Mouse (Mus musculus) left cerebral cortex, adult 6 months (tissue): ENCODE results near the gene Minos1. TPM values are rescaled to one million over a fixed set of nuclear protein-coding genes. Genes with fewer than 3 reads are reported as not detected.

Experiments
- long read RNA-seq, 2 experiments: library from polyadenylated mRNA; unstranded; transcript quantifications; one replicate each; pipeline ENCODE4 v2.0.0; 2019 to 2020
- polyA plus RNA-seq: library from polyadenylated mRNA; unstranded; fragments of <200 nt; fragmentation: Nextera tagmentation; gene quantifications from 2 replicates; pipeline ENCODE4 v1.2.3, GENCODE M21; 2021

The Minos1 gene
- polyA plus RNA-seq = 599 and 747 TPM in 2 replicates
- long read RNA-seq, experiment 1, transcript Minos1-204 (4 exons, 476 nt) = minor isoform, 5 of 228 reads
- long read RNA-seq, experiment 1, transcript Minos1-203 (4 exons, 2,549 nt) = major isoform, 174 of 228 reads
- long read RNA-seq, experiment 1, transcript Minos1-201 (3 exons, 436 nt) = minor isoform, 6 of 228 reads
- long read RNA-seq, experiment 1, partial matches to known transcripts = 6 of 228 reads
- long read RNA-seq, experiment 1, other reads (novel, unspliced or antisense) = 37 of 228 reads
- long read RNA-seq, experiment 2, transcript Minos1-204 (4 exons, 476 nt) = minor isoform, 23 of 427 reads
- long read RNA-seq, experiment 2, transcript Minos1-203 (4 exons, 2,549 nt) = major isoform, 353 of 427 reads
- long read RNA-seq, experiment 2, partial matches to known transcripts = 7 of 427 reads
- long read RNA-seq, experiment 2, other reads (novel, unspliced or antisense) = 42 of 427 reads

GRCm38 (mm10) chr4:139130701-139131549 is at the start of gene Minos1:
TSS of gene Minos1 (minus strand) at chr4:139131113.

GRCm38 (mm10) chr4:139092356-139093195 is 38.3 kb downstream of the Minos1 start, which contains the start of gene Nbl1:
TSS of gene Nbl1 (minus strand) at chr4:139092993.

GRCm38 (mm10) chr4:139075041-139075711 is 55.7 kb downstream of the Minos1 start, which contains the start of gene Htr6:
TSS of gene Htr6 (minus strand) at chr4:139075570.

Other genes starting within 250 kb of the Minos1 start
- gene Otud3, start 217.2 kb downstream of the Minos1 start, polyA plus RNA-seq = 1.4 and 9.0 TPM in 2 replicates
- gene Rnf186, start 164.0 kb downstream of the Minos1 start, polyA plus RNA-seq = not detected in 2 replicates
- 1.8 and 3.3 TPM in 2 replicates for gene Tmco4, start 158.2 kb downstream of the Minos1 start, polyA plus RNA-seq
- 2.1 and 3.7 TPM in 2 replicates for gene Htr6, start 55.5 kb downstream of the Minos1 start, polyA plus RNA-seq
- gene Nbl1, start 38.1 kb downstream of the Minos1 start, polyA plus RNA-seq = 25.4 and 111 TPM in 2 replicates
- gene Capzb, start 61.8 kb upstream of the Minos1 start, polyA plus RNA-seq = 325 and 348 TPM in 2 replicates
- 6.6 and 11.3 TPM in 2 replicates for gene Pqlc2, start 179.6 kb upstream of the Minos1 start, polyA plus RNA-seq
- 52.0 and 54.3 TPM in 2 replicates for gene Akr7a5, start 179.6 kb upstream of the Minos1 start, polyA plus RNA-seq
- gene Mrto4, start 221.5 kb upstream of the Minos1 start, polyA plus RNA-seq = 73.8 and 88.0 TPM in 2 replicates
- 32.2 and 35.6 TPM in 2 replicates for gene Emc1, start 221.5 kb upstream of the Minos1 start, polyA plus RNA-seq
- 19.1 and 33.7 TPM in 2 replicates for gene Ubr4, start 221.5 kb upstream of the Minos1 start, polyA plus RNA-seq